Mouse (Mus musculus) layer of hippocampus, postnatal 10 days (tissue): ENCODE data around the gene Fcgr1. TPM values are rescaled to one million over a fixed set of nuclear protein-coding genes. Genes with fewer than 3 reads are reported as not detected.
"Not testable (repeated sequence)": the region's sequence is repeated elsewhere in the genome, so short reads cannot be mapped to it uniquely, and the experiment has no call there.

Source experiments
- DNase-seq, 2 experiments: peaks; one replicate each; pipeline ENCODE4 v3.0.0; 2021; ENCODE audit warnings: low spot score in 2 of 2
- long read RNA-seq: library from polyadenylated mRNA; stranded (forward); transcript quantifications from one replicate; pipeline ENCODE4 v2.0.0, GENCODE M21; 2023
- total RNA-seq, 2 experiments: library from RNA; stranded (reverse); gene quantifications; 2 replicates each; pipeline ENCODE4 v1.2.3; 2021

Fcgr1 gene
- total RNA-seq: 1 to 10 TPM; 1.9 TPM
- long read RNA-seq, partial matches to known transcripts: 0 of 1 reads
- long read RNA-seq, other reads (novel, unspliced or antisense): 0 of 1 reads

DNA sequence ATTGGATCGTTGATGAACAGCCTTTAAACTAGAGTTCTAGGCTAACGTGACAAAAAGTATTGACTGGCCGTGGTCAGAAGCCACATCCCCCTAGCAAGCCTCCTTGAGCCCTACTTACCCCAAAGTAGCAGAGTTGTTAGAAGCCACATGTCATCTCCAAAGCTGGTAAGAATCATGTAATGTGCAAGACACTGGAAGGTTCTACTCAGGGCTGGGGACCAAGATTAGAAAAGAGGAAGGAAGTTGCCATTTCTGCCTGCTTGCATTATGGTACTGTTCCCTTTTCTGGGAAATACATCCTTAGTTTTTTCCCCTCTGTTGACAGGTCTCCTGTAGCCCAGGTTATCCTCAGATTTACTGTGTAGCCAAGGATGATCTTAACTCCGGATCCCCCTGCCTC, at the start of gene Fcgr1:
TSS of gene Fcgr1 (minus strand) at position 183 of the 400 bp plus-strand sequence.
- no peak for DNase-seq

DNA sequence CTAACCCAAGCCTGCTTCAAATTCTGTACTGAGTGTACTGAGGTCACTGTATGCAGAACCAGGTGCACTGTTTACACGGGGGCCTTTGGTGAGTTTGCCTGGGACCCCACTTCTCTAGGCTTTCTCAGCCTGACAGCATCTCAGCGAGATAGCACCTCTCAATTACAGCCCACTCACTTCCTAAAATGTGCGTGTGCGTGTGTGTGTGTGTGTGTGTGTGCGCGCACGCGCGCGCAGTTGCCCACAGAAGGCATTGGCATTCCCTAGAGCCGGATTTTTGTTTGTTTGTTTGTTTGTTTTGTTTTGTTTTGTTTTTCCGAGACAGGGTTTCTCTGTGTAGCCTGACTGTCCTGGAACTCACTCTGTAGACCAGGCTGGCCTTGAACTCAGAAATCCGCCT, 48.9 kb upstream of the Fcgr1 start:
- DNase-seq: not testable (repeated sequence)

DNA sequence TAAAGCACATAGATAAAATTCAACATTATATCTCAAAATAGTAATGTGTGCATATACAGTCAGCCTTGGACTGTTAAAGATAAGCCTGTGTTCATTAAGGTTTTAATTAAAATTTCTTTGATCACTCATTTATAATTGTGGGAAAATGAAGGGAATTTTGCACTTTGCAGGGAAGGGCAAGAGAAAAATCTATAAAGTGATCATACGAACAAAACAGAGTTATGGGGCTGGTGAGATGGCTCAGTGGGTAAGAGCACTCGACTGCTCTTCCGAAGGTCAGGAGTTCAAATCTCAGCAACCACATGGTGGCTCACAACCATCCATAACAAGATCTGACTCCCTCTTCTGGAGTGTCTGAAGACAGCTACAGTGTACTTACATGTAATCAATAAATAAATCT, 48.3 kb upstream of the Fcgr1 start:
- not testable (repeated sequence) for DNase-seq

DNA sequence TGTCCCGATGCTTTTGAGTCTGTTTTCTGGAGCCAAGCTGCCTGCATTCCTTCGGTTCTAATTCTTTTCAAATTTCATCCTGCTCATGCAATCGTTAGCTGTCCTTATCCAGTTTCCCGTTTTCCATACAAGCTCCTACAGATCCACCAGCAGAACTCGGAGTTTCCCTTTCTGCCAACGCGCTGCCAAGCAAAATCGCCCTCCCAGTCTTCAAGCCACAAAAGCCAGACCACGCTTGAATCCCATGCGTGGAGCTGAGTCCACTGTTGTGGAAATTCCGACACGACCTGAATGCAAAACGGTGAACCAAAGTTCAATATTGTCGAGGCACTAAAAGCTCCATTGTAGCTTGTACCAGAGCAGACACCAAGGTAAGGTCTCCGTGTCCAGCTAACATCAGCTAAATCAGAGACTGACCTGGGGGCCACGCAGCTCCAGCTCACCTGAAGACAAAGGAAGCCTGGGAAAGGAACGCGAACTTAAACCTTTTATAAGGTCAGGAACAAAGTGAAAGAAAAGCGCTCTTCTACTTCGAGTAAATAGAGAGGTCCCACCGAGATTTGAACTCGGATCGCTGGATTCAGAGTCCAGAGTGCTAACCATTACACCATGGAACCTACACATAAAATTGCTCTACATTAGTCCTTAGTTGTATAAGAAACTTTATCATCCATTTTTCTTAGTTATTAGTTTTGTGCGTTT, 47.0 kb upstream of the Fcgr1 start:
- no peak for DNase-seq

DNA sequence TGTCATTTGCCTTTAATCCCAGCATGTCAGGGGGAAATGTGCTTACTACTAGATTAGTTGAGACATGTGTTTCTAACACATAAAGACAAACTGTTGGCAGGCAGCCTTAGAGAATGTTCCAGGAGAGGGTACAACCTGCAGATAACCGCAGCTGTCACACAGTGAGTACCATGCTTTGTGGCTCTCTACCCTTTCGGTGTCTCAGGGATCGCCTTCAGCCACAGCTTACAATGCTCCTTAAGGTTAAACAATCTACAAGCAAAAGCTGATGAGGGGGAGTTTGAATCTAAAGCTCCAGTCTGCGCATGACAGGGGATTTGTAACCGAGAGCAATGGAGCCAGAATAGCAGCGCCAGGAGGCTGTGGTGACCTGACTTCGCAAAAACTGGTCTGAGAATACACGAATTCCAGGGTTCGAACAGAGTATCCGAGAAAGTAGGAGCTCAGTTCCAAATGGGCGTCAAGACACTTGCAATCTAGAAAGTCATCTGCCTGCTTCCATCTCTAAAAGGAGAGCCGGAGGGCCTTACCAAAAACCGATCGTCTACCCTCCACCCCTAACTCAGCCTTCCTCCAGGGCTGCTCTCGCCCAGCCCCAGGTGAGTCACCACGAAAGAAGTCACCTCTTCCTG, 45.2 kb upstream of the Fcgr1 start:
- DNase-seq: no peak

DNA sequence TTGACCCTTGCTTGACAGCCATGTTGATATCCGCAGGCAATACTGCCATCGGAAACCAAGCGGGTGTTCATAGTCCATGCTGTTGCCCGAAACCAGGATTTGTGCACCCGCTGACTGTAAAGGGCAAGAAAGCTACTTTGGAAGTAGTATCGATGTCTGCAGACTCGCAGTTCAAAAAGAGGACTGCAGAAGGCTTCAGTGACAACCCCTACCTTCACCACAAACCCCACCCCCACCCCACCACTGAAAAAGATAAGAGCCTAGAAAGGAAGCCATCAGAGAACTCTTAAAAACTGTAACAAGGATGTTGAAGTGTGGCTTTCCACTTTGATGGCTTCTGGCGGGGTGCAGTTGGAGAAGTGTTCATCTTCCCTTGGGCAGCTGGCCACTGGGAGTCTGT, 44.3 kb upstream of the Fcgr1 start:
- DNase-seq: no peak

DNA sequence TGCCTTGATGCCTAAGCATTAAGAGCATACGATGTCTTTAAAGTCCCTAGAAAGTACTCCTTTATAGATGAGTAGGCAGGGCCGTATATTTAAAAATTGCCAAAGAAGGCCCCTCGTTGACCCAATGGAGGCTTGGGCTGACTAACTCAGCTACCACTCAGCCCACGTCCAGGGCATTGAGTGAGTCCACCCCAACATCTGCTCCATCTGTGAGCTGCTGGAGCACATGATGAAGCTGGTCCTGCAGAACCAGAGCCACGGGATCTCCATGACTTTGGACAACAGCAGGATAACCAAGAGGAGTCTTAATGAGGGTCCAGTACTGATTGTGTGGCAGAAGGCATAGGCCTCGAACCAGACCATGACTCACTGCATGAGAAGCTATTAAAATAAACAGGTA, 43.5 kb upstream of the Fcgr1 start:
- no peak for DNase-seq

DNA sequence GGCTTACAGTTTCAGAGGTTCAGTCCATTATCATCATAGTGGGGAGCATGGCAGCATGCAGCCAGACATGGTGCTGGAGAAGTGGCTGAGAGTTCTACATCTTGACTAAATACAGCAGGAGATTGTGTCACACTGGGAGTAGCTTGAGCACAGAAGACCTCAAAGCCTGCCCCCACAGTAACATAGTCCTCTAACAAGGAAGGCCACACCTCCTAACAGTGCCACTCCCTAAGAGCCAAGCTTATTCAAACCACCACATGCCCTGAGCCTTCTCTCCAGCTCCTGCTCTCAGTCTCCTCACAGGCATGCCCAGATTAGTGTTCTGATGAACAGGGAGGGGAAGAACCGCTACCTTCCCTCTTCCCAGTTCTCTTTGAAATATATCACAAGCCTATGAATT, 42.9 kb upstream of the Fcgr1 start:
- DNase-seq: no peak

DNA sequence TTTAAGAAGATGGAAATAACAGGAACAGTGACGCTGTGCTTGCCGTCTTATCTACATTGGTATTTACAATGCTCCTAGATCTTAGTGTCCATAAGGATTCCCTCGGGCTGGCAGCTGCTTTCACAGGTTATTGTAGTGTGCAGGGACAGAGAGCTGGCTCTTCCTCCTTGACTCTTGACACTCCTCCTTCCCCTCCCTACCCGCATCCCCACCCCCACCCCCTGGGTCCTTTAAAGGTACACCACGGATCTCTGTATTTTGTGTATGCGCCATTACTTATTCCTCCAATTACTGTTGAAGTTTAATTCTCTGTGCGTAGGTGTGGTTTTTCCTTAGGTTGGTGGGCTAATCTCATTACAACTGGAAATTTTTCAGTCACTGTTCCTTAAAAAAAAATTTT, 41.8 kb upstream of the Fcgr1 start:
- no peak for DNase-seq

DNA sequence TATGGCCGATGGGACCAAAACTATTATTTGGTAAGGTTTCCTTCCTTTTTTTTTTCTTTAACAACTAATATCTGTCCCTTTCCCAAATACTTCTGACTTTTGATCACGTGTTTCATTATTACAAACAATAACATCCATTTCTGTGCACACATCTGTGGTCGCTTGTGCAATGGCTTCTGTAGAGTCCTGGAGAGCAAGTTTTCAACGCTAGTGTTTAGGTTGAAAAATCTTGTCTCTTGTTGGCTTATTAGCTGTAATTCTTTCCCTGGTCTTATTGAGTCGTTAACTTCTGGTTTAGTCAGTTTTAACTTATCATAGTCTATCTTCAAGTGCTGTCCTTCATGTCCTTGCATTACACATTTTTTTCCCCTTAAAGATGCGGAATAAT, 41.4 kb upstream of the Fcgr1 start:
- no peak for DNase-seq

DNA sequence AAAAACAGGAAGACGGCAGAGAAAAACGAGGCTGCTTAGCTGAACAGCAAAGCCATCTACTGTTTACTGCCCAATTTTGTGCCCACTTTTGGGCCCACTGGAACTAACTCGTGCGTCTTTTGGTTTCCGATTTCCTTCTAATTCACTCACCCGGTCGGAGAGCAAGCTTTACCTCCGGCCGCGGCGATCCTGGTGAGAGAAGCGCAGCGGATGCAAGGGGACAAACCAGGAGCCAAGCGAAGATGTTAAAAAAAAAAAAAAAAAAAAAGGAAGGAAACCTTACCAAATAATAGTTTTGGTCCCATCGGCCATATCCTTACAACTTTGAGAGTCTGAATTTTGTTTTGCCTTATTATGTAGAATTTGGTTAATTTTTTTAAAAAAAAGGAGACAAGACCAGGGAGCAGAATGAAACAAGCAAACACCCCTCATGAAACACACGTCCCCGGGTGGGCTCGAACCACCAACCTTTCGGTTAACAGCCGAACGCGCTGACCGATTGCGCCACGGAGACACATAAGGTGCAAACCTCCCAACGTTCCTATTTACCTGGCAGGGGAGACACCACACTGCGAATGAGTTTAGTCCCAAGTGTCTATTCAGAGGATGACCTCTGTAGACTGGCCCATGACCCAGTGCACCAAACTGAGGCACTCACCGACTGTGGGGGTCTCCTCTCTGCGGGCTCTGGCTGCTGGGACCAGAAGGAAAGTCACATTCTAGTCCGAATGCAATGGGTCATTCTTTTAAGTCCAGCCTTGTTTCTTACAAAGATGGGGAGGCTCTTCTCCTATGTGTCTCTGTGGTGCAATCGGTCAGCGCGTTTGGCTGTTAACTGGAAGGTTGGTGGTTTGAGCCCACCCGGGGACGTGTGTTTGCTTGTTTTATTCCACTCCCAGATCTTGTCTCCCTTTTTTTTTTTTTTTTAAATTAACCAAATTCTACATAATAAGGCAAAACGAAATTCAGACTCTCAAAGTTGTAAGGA, 40.7 kb upstream of the Fcgr1 start:
- DNase-seq: no peak

DNA sequence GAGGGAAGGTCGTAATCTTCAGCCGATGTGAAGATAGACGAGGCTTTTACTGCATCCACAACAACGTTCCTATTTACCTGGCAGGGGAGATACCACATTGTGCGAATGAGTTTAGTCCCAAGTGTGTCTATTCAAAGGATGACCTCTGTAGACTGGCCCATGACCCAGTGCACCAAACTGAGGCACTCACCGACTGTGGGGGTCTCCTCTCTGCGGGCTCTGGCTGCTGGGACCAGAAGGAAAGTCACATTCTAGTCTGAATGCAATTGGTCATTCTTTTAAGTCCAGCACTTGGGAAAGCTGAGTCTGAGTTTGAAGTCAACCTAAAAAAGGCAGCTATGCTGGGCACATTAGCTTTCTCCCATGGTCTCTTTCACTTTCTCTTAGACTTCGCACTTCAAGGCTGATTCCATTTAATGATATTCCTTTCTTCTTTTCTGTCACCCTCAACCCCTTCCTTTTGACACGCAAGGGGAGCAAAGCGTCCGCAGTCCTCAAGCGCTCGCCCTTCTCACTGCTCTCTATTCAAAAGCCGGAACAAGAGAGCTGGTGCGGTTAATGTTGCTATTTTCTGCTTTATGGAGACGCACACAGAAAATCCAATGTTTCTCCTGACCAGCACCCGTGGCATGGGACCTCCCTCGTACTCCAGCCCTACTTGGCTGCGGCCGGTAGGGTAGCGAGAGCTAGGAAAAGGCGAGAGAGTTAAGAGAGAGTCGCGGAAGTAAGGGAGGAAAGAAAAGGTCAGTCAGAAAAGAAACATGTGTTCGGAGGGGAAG, 39.8 kb upstream of the Fcgr1 start:
- DNase-seq: no peak

DNA sequence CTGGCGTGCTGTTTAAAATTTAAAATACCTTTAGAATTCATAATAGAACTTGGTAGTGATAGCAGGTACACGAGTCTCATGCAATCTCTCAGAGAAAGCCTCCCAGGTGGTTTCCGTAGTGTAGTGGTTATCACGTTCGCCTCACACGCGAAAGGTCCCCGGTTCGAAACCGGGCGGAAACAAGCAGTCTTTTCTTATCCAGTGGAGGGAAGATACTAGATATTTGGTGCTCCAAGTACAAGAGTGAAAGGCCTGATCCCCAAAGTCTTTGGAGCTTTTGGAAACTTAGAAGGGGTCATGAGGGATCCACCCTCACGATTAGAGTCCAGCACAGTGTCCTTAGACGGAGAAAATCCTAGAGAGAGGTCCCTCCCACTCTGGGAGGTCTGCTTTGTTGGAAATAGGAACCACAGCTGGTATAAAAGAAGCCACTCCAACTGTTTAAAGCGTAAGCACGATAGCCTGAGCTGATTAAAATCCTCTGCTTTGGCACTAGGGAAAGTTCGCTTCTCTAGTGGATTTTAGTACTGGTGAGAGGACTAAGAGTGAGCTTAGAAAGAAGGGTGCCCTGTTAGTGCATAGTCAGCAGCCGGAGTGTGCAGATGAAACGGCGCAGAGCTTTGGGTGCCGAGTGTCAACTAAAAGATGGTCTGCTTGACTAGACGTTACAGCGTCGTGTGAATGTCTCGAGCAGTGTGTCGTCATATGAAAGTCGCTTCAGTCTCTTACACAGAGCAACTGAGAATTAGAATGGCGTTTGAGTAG, 39.0 kb upstream of the Fcgr1 start:
- DNase-seq: no peak

DNA sequence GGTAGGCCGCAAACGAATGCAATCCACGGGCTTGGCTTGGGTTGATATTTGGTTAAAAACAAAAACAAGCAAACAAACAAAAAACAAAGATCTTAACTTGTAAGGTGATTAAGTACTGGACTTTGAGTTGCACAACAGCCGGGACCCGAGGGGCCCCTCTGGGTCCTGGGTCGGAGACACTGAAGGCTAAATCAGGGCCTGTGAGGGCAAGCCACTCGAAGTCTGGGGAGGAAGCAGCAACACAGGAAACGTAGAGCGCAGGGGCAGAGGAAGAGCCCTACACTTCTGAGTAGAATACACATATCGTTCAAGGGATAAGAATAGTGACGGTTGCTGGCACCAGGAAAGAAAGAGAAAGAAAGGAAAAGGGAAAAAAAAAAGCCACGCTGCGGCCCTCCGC, 38.2 kb upstream of the Fcgr1 start:
- no peak for DNase-seq

DNA sequence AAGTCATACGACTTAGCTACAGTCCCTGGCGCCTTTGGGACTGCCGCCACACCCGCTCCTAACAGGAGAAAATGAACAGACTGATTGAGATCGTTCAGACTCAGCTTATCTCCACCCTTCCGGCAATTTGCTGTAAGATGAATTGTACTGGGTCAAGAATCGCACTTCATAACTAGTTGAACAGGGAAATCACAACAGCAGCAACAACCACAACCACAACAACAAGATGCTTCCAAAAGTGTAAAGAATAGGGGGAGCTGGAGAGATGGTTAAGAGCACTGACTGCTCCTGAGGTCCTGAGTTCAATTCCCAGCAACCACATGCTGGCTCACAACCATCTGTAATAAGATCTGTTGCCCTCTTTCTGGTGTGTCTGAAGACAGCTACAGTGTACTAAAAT, 37.7 kb upstream of the Fcgr1 start:
- DNase-seq: no peak

DNA sequence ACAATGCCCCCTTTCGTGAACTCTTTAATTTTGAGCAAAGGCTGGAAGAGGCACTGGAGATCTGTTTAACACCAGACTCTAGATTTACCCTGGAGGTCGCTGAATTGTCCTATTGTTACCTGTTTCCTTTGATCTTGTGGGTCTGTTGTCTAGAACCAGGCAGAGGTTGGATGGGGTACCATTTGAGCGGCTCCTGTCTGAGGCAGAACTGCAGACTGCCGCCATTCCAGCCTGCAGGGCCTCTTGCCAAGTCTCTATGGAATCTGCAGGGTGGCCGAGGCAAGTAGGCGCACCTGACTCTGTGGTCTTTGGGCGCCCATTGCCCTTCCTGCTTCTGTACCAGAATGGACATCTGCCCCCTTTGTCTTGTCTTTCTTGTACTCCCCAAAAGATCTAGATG, 36.8 kb upstream of the Fcgr1 start:
- no peak for DNase-seq

DNA sequence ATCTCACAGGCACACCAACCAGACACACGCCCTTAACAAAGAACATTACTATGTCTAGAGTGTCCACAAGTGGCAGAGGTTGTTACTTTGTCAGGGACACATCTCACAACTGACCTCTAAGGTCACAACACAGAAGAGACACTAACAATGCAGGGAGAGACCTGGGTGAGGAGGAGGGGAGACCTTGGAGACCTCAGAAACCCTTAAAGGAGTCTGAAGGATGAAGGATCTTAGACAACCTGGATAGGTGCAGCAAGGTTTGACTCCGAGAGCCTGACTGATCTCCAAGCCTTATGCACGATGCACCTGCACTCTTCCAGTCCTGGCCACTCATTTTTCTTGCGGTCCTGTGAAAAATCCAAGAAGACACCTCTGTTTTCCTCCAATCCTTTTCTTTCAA, 36.4 kb upstream of the Fcgr1 start:
- DNase-seq: no peak

DNA sequence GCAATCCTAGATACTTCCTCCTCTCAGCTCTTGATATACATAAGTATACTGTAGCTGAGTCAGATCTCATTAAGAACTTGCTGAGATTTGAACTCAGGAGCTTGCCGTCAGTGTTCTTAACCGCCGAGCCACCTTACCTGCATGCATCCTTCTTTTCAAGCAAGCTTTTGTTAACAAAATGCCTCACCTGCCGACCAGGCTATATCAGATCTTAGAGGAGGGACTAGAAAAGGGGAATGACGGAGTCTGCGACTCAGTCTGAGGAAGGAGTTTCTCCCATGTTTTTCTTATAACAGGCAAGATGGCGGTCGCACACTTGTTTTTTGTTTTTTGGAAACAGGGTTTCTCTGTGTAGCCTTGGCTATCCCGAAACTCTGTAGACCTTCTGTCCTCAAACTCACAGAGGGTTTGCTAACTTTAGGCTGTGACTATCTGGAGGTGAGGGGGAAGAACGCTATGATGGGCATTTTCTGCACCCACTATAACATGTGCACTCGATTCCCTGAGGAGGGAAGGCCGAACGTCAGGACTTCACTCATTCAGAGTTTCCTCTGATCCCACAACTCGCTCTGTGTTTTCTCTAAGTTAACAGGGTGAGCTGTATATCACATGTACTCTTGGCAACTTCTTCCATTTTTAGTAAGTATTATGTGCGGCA, 35.1 kb upstream of the Fcgr1 start:
- no peak for DNase-seq

DNA sequence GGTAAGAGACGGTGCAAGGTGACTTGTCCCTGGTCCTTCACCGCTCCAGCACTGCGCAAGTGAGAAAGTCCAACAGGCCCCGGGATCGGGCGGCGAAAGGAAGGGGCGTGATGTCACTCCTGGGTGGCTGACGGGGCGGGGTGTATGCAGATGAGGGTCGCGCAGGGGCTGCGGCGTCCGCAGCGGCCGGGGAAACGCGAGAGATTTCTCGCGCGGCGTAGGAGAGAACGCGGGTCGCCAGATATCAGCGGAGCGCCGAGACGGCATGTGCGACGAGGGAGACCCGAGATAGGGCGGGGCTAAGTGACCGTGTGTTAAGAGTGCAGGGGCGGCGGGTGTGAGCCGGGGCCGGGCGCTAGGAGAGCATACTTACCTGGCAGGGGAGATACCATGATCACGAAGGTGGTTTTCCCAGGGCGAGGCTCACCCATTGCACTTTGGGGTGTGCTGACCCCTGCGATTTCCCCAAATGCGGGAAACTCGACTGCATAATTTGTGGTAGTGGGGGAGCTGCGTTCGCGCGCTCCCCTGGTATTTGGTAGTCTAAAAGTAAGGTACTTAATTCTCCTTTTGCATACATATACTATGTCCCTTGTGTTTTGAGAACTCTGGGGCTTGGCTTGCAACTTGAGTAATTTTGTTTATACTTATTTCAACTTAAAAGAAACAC, 34.4 kb upstream of the Fcgr1 start:
- not testable (repeated sequence) for DNase-seq
